Mouse (Mus musculus) hindbrain, embryonic 15.5 days (tissue): ENCODE measurements around the gene Atxn2. TPM values are rescaled to one million over a fixed set of nuclear protein-coding genes. Genes with fewer than 3 reads are reported as not detected.
A peak's percentile ranks its signal among the peaks of the same experiment; 100 is the strongest.
"Not testable (repeated sequence)": the region's sequence is repeated elsewhere in the genome, so short reads cannot be mapped to it uniquely, and the experiment has no call there.

Experiments
- ATAC-seq: fragments of 200-750 bp; cut with Nextera tagmentation; 2 replicates; pipeline ENCODE4 v1.8.0; 2017; ENCODE audit warnings: low read depth, moderate number of reproducible peaks, moderate TSS enrichment; ENCODE audit not compliant: low FRiP score
- H3K27ac ChIP-seq: fragments of 300-500 bp; sonication (generic); replicated peaks from 2 replicates; pipeline ENCODE4 v1.5.1; 2015; ENCODE audit warnings: mild to moderate bottlenecking, inconsistent platforms
- H3K27me3 ChIP-seq: fragments of 300-500 bp; sonication (generic); 2 replicates; pipeline ENCODE4 v1.6.1; 2015; ENCODE audit warnings: control low read depth, inconsistent platforms
- H3K36me3 ChIP-seq: fragments of 300-500 bp; sonication (generic); 2 replicates; pipeline ENCODE4 v1.6.1; 2015; ENCODE audit warnings: control low read depth, inconsistent platforms
- H3K4me1 ChIP-seq: fragments of 300-500 bp; sonication (generic); replicated peaks from 2 replicates; pipeline ENCODE4 v1.6.1; 2015; ENCODE audit warnings: control low read depth, inconsistent platforms
- H3K4me2 ChIP-seq: fragments of 300-500 bp; sonication (generic); 2 replicates; pipeline ENCODE4 v1.6.1; 2015; ENCODE audit warnings: moderate library complexity, mild to moderate bottlenecking, inconsistent platforms
- H3K4me3 ChIP-seq: fragments of 300-500 bp; sonication (generic); 2 replicates; pipeline ENCODE4 v1.5.1; 2015; ENCODE audit warnings: mild to moderate bottlenecking, inconsistent platforms
- H3K9ac ChIP-seq: fragments of 300-500 bp; sonication (generic); 2 replicates; pipeline ENCODE4 v1.6.1; 2015; ENCODE audit warnings: inconsistent platforms
- H3K9me3 ChIP-seq: fragments of 300-500 bp; sonication (generic); 2 replicates; pipeline ENCODE4 v1.6.1; 2016; ENCODE audit warnings: control low read depth, inconsistent platforms
- WGBS: fragments of 180-500 bp; shearing (Covaris S2); methylation state at CpG from one replicate; pipeline ENCODE4 v1.1.7; 2015; 5-methylcytosine and 5-hydroxymethylcytosine counted together
- polyA plus RNA-seq: library from polyadenylated mRNA; unstranded; fragments of >200 nt; fragmentation: Nextera tagmentation; extraction: Ambion mirVana; gene quantifications from 2 replicates; pipeline ENCODE4 v1.2.1, GENCODE M21; 2015

Atxn2 gene
- polyA plus RNA-seq, 1 experiment from 2014 or later: 111 TPM

DNA sequence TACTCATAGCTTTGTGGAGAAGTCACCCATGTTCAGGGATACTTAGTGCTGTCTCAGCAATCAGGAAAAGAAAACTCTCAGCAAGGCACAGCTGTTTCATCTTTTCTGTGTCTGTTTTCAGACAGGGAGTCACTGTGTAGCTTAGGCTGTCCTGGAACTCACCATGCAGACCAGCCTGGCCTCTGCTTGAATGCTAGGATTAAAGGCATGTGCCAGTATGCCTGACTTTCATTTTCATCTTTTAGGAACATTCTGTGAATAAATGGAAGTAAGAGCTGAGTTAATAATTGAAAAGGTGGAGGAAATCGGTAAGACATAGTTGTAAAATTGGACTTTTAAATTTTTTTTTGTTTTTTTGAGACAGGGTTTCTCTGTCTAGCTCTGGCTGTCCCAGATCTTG, 29.4 kb downstream of the Atxn2 start:
- no peaks in the 10 kb centered on the region for H3K27me3 ChIP-seq
- ATAC-seq: no peak
- no peak overlapping the region for H3K9ac ChIP-seq
- H3K4me2 ChIP-seq: no peak overlapping the region
- H3K9me3 ChIP-seq: no peaks in the 10 kb centered on the region
- H3K36me3 ChIP-seq: no peaks in the 10 kb centered on the region
- 95% methylated on average over 1 of the region's 1 CpGs for WGBS
- H3K4me1 ChIP-seq: no peaks in the 10 kb centered on the region
- H3K27ac ChIP-seq: no peak overlapping the region
- H3K4me3 ChIP-seq: no peak overlapping the region

- no peaks in the 10 kb centered on the region for H3K36me3 ChIP-seq
- H3K4me2 ChIP-seq: no peak overlapping the region
- H3K27me3 ChIP-seq: no peaks in the 10 kb centered on the region
- no peak for ATAC-seq
- no peaks in the 10 kb centered on the region for H3K9me3 ChIP-seq
- no peak overlapping the region for H3K9ac ChIP-seq
- H3K4me1 ChIP-seq: no peaks in the 10 kb centered on the region
- WGBS: 96% methylated on average over 2 of the region's 2 CpGs
- no peak overlapping the region for H3K27ac ChIP-seq
- H3K4me3 ChIP-seq: no peak overlapping the region
Observed at GRCm38 (mm10) chr5:121742915-121743314, 31.8 kb downstream of the Atxn2 start.

GRCm38 (mm10) chr5:121747884-121748594, 36.9 kb downstream of the Atxn2 start:
- H3K4me1 ChIP-seq, H3K27ac ChIP-seq: not testable (repeated sequence)

DNA sequence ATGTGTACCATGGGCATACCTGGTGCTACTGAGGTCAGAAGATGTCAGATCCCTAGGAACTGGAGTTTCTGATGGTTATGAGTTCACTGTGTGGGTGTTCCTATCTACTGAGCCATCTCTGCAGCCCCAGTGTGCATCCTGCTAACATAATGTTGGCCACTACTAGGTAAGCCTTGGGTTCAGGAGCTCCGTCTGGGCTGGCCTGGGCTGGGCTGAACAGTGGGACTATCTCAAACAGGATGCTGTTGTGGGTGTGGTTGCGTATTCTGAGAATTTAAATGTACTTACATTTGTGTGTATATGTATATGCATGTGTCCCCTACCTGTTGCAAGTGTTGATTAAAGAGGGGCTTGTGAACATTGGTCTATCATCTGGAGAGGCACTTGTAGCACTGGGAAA, 38.5 kb downstream of the Atxn2 start:
- H3K9me3 ChIP-seq: no peaks in the 10 kb centered on the region
- peaks cover 17% of the 10 kb centered on the region for H3K36me3 ChIP-seq
- no peak for ATAC-seq
- H3K4me1 ChIP-seq: 0 out of 2 replicates have a peak, but pooled peaks cover 2% of the 10 kb centered on the region
- no peaks in the 10 kb centered on the region for H3K27me3 ChIP-seq
- no peak overlapping the region for H3K4me2 ChIP-seq
- no peak overlapping the region for H3K9ac ChIP-seq
- no peak overlapping the region for H3K4me3 ChIP-seq
- 95% methylated on average over 2 of the region's 2 CpGs for WGBS
- no peak overlapping the region for H3K27ac ChIP-seq

More at GRCm38 (mm10) chr5:121747884-121748594, 36.9 kb downstream of the Atxn2 start:
- 91% methylated on average over 4 of the region's 4 CpGs for WGBS
- ATAC-seq, H3K4me3 ChIP-seq, H3K9me3 ChIP-seq, H3K27me3 ChIP-seq, H3K4me2 ChIP-seq, H3K9ac ChIP-seq: not testable (repeated sequence)
- H3K36me3 ChIP-seq: peaks cover 12% of the 10 kb centered on the region

- H3K9me3 ChIP-seq: no peaks in the 10 kb centered on the region
- H3K4me3 ChIP-seq: no peak overlapping the region
- peaks cover 7% of the 10 kb centered on the region; the same call in 1 of the 2 replicates for H3K36me3 ChIP-seq
- H3K4me2 ChIP-seq: no peak overlapping the region
- no peaks in the 10 kb centered on the region for H3K4me1 ChIP-seq
- no peak for ATAC-seq
- H3K9ac ChIP-seq: no peak overlapping the region
- WGBS: 3% methylated on average over 2 of the region's 2 CpGs
- no peaks in the 10 kb centered on the region for H3K27me3 ChIP-seq
- no peak overlapping the region for H3K27ac ChIP-seq
Observed at GRCm38 (mm10) chr5:121757900-121758299, 46.8 kb downstream of the Atxn2 start.

DNA sequence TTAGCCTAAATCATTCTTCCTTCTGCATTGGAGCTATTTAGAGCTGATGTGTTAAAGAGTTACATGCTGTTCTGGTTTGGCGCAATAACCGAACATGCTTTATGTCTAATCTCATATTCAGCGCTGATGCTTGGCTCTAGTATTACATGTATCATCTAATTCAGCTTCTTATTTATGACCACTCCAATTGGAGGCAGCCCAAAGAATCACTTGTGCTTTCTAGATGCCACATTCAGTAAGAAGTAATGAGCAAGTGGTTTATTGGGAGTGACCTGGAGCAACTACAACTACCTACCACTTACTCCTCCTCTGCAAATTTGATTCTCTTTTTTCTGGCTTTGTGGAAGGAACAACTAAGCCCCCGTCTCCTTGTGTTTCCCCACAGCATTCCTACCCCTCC, 47.2 kb downstream of the Atxn2 start:
- WGBS: 68% methylated on average over 4 of the region's 4 CpGs
- Histone ChIP-seq H3K4me1 (no peaks in the 10 kb centered on the region), H3K9me3 (no peaks in the 10 kb centered on the region), H3K27ac (no peak overlapping the region), H3K4me3 (no peak overlapping the region), H3K4me2 (no peak overlapping the region), H3K36me3 (peaks cover 2% of the 10 kb centered on the region; the same call in 1 of the 2 replicates), H3K9ac (no peak overlapping the region), H3K27me3 (no peaks in the 10 kb centered on the region)
- no peak for ATAC-seq

DNA sequence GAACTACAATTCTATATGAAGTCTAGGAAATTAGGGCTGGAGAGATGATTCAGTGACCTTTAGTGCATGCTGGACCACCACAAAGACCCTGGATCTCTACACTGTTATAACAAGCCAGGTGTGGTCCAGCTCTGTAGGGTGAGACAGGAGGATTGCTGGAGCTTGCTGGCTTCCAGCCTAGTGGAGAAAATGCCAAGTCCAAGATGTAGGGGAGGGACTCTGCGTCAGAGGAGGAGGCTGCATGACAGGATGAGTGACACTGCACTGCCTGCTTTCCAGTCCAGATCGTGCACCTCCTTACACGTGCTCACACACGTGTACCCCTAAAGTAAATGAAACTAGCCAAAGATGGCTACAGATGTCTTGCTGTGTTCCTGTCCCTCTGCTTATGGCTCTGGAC, 48.8 kb downstream of the Atxn2 start:
- 89% methylated on average over 4 of the region's 4 CpGs for WGBS
- H3K36me3 ChIP-seq: no peaks in the 10 kb centered on the region; the same call in 1 of the 2 replicates
- H3K27ac ChIP-seq: no peak overlapping the region
- H3K4me3 ChIP-seq: no peak overlapping the region
- no peaks in the 10 kb centered on the region for H3K27me3 ChIP-seq
- ATAC-seq: no peak
- H3K4me1 ChIP-seq: no peaks in the 10 kb centered on the region
- no peak overlapping the region for H3K4me2 ChIP-seq
- no peaks in the 10 kb centered on the region for H3K9me3 ChIP-seq
- no peak overlapping the region for H3K9ac ChIP-seq

- H3K4me1 ChIP-seq: no peaks in the 10 kb centered on the region
- H3K27ac ChIP-seq: no peak overlapping the region
- 49% methylated on average over 7 of the region's 7 CpGs for WGBS
- no peak overlapping the region for H3K4me2 ChIP-seq
- H3K9me3 ChIP-seq: no peaks in the 10 kb centered on the region
- no peaks in the 10 kb centered on the region; the same call in 1 of the 2 replicates for H3K36me3 ChIP-seq
- no peak overlapping the region for H3K4me3 ChIP-seq
- H3K27me3 ChIP-seq: no peaks in the 10 kb centered on the region
- 0 out of 2 replicates have a peak, but pooled peaks have one; percentile 34 for ATAC-seq
- H3K9ac ChIP-seq: no peak overlapping the region
Observed at GRCm38 (mm10) chr5:121761459-121761858, 50.3 kb downstream of the Atxn2 start.

DNA sequence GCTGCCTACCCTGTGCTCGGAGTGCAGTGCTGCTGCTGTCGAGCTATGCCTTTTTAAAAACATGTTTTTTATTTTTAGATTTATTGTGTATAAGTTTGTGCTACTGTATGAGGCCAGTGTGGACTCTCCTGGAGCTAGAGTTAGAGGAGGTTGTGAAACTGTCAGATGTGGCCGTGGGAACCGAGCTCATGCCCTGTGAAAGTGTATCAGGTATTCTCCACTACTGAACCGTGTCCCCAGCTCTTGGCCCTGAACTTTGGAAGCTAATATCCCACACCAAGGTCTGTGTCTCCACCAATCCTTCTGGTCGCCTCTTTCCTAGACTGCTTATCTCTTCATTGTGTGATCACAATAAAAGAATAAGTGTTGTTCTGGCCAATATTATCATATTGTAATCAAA, 51.8 kb downstream of the Atxn2 start:
- ATAC-seq: no peak
- H3K9me3 ChIP-seq: no peaks in the 10 kb centered on the region
- H3K27me3 ChIP-seq: no peaks in the 10 kb centered on the region
- no peak overlapping the region for H3K4me2 ChIP-seq
- no peaks in the 10 kb centered on the region for H3K4me1 ChIP-seq
- WGBS: 94% methylated on average over 6 of the region's 6 CpGs
- H3K4me3 ChIP-seq: no peak overlapping the region
- no peak overlapping the region for H3K9ac ChIP-seq
- no peaks in the 10 kb centered on the region; the same call in 1 of the 2 replicates for H3K36me3 ChIP-seq
- H3K27ac ChIP-seq: no peak overlapping the region

DNA sequence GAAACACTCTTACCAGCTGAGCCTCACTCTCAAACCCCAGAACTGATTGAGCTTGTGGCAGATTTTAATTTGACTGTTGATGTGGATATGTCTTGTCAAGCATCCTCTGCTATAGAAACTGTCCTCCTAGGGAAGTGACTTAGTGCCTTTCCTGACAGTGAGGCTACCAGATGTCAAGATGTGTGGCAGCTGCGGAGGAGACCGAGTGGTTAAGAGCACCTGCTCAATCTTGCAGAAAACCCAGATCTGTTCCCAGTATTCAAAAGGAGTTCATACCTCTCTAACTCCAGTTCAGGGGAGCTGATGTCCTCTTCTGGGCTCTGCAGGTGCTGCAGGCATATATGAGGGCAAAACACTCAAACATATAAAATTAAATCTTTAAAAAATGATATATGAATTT, 53.9 kb downstream of the Atxn2 start:
- 69% methylated on average over 2 of the region's 2 CpGs for WGBS
- Histone ChIP-seq H3K27me3 (no peaks in the 10 kb centered on the region), H3K36me3 (no peaks in the 10 kb centered on the region; the same call in 1 of the 2 replicates), H3K9ac (no peak overlapping the region), H3K9me3 (no peaks in the 10 kb centered on the region), H3K4me2 (no peak overlapping the region), H3K27ac (no peak overlapping the region), H3K4me1 (no peaks in the 10 kb centered on the region), H3K4me3 (no peak overlapping the region)
- no peak for ATAC-seq

DNA sequence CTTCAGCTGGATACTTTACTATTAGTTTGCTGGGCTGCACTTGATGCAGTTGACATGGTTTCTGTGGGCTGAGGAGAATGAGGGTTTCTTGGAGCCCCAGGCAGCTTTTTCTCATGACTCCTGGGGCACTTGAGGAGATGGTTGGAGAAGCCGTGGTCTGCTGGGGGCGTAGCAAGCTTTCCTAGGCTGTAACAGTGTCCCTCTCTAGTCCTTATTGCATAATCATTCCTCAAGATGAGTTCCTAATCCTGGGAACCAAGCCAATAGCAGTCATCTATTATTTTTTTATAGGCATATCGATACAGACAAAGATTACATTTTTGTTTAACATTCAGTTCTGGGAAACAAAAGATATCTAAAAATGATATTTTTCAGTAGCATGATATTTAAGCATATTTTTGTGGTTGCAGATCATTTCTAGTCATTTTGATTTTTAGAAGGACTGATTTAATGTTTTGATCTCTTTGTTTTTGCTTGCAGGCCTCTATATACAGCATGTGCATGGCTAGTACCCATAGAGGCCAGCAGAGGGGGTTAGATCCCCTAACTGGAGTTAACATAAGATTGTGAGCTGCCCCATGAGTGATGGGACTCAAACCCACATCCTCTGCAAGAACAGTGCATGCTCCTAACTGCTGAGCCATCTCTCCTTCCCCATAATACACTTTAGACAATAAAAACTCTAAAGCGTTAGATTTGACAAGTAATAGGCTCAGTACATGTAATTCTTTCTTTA, 55.1 kb downstream of the Atxn2 start:
- Histone ChIP-seq H3K9me3 (no peaks in the 10 kb centered on the region), H3K27me3 (no peaks in the 10 kb centered on the region), H3K36me3 (no peaks in the 10 kb centered on the region; the same call in 1 of the 2 replicates), H3K4me3 (no peak overlapping the region), H3K4me1 (no peaks in the 10 kb centered on the region), H3K4me2 (no peak overlapping the region), H3K27ac (no peak overlapping the region), H3K9ac (no peak overlapping the region)
- no peak for ATAC-seq
- 86% methylated on average over 4 of the region's 4 CpGs for WGBS

- Histone ChIP-seq H3K4me3 (no peak overlapping the region), H3K9me3 (no peaks in the 10 kb centered on the region), H3K36me3 (peaks cover 4% of the 10 kb centered on the region), H3K27me3 (no peaks in the 10 kb centered on the region), H3K9ac (no peak overlapping the region), H3K4me2 (no peak overlapping the region), H3K27ac (no peak overlapping the region), H3K4me1 (no peaks in the 10 kb centered on the region)
- no peak for ATAC-seq
- WGBS: 89% methylated on average over 2 of the region's 2 CpGs
Observed at GRCm38 (mm10) chr5:121767564-121767963, 56.4 kb downstream of the Atxn2 start.
